Mouse (Mus musculus): Measurements from ENCODE around the gene Smpd3. TPM values are rescaled to one million over a fixed set of nuclear protein-coding genes. Genes with fewer than 3 reads are reported as not detected.

The Smpd3 gene
- total RNA-seq (2014; rRNA removed) (1.3 and 1.8 TPM in 2 replicates), polyA plus RNA-seq (2012; rRNA removed) (0.45 and 0.71 TPM in 2 replicates)

- Histone ChIP-seq H3K9ac (ENCODE audit: low read depth, low read length) (peak within 1 kb of the TSS; percentile 28; the same call in 1 of the 2 replicates), H3K79me2 (ENCODE audit: control insufficient read depth, insufficient read depth, low read length) (no peaks in the 10 kb centered on the region), H3K27ac (replicated peaks; ENCODE audit: insufficient read depth, low read depth, low read length) (no peak within 1 kb of the TSS), H3K36me3 (ENCODE audit: control insufficient read depth, insufficient read depth, low read length) (no peaks in the 10 kb centered on the region), H3K4me3 (ENCODE audit: insufficient read depth, low read depth, low read length) (peak within 1 kb of the TSS; percentile 41), H3K27me3 (ENCODE audit: control insufficient read depth, insufficient read depth, low read length) (peaks cover 14% of the 10 kb centered on the region; the same call in 1 of the 2 replicates), H3K4me1 (ENCODE audit: control insufficient read depth, insufficient read depth, low read length) (no peaks in the 10 kb centered on the region; the same call in 1 of the 2 replicates)
- TF ChIP-seq CTCF (IDR thresholded peaks at IDR 0.05; ENCODE audit: low read depth, low read length), result no peak
- 0 out of 2 replicates have a peak, but pooled peaks have one; percentile 18 for TF ChIP-seq POLR2A (IDR thresholded peaks at IDR 0.05; ENCODE audit: extremely low read depth, insufficient read depth, low read length)
- WGBS, result under 1% methylated on average over 45 of the region's 45 CpGs
- peak; percentile 92 for DNase-seq (ENCODE audit: extremely low read depth, low read depth, low spot score)
Observed at GRCm38 (mm10) chr8:106337852-106338521, at the start of gene Smpd3. Gene Smpd3, minus strand, starts transcription at chr8:106337988.

GRCm38 (mm10) chr8:106381026-106381425 lies 43.2 kb upstream of the Smpd3 start:
- DNase-seq (ENCODE audit: extremely low read depth, low read depth, low spot score), result no peak
- Histone ChIP-seq H3K9ac (ENCODE audit: low read depth, low read length) (no peak overlapping the region), H3K36me3 (ENCODE audit: control insufficient read depth, insufficient read depth, low read length) (no peaks in the 10 kb centered on the region), H3K27ac (replicated peaks; ENCODE audit: insufficient read depth, low read depth, low read length) (no peak overlapping the region), H3K4me1 (ENCODE audit: control insufficient read depth, insufficient read depth, low read length) (no peaks in the 10 kb centered on the region), H3K4me3 (ENCODE audit: insufficient read depth, low read depth, low read length) (no peak overlapping the region), H3K27me3 (ENCODE audit: control insufficient read depth, insufficient read depth, low read length) (no peaks in the 10 kb centered on the region), H3K79me2 (ENCODE audit: control insufficient read depth, insufficient read depth, low read length) (no peaks in the 10 kb centered on the region)
- TF ChIP-seq CTCF (IDR thresholded peaks at IDR 0.05; ENCODE audit: low read depth, low read length), result no peak
- TF ChIP-seq POLR2A (IDR thresholded peaks at IDR 0.05; ENCODE audit: extremely low read depth, insufficient read depth, low read length), result no peak
- 58% methylated on average over 6 of the region's 6 CpGs for WGBS

DNA sequence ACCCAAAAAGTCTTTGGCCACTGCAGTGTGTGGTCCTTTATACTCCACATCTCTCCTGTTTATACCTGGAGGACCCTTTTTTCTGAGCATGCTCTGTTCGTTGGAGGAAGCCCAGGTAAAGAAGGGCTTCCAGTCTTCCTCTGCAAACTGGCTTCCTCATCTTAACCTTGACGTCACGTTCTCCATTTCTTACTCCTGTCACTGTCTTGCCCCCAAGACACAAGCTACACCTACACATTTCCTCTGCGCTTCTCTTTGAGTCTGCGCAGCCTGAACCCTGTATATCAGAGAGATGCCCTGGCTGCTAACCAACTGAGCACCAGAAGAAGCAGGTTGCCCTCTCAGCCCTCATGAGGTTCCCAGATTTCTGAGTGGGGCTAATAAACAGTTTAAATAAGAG lies 41.6 kb upstream of the Smpd3 start:
- WGBS, result 69% methylated on average over 5 of the region's 5 CpGs
- Histone ChIP-seq H3K36me3 (ENCODE audit: control insufficient read depth, insufficient read depth, low read length) (no peaks in the 10 kb centered on the region), H3K4me3 (ENCODE audit: insufficient read depth, low read depth, low read length) (no peak overlapping the region), H3K9ac (ENCODE audit: low read depth, low read length) (no peak overlapping the region), H3K79me2 (ENCODE audit: control insufficient read depth, insufficient read depth, low read length) (no peaks in the 10 kb centered on the region), H3K27ac (replicated peaks; ENCODE audit: insufficient read depth, low read depth, low read length) (no peak overlapping the region), H3K27me3 (ENCODE audit: control insufficient read depth, insufficient read depth, low read length) (no peaks in the 10 kb centered on the region), H3K4me1 (ENCODE audit: control insufficient read depth, insufficient read depth, low read length) (no peaks in the 10 kb centered on the region)
- TF ChIP-seq POLR2A (IDR thresholded peaks at IDR 0.05; ENCODE audit: extremely low read depth, insufficient read depth, low read length) (no peak), CTCF (IDR thresholded peaks at IDR 0.05; ENCODE audit: low read depth, low read length) (no peak)
- DNase-seq (ENCODE audit: extremely low read depth, low read depth, low spot score), result no peak

GRCm38 (mm10) chr8:106378501-106379048 lies 40.8 kb upstream of the Smpd3 start:
- Histone ChIP-seq H3K27me3 (ENCODE audit: control insufficient read depth, insufficient read depth, low read length) (no peaks in the 10 kb centered on the region), H3K79me2 (ENCODE audit: control insufficient read depth, insufficient read depth, low read length) (no peaks in the 10 kb centered on the region), H3K36me3 (ENCODE audit: control insufficient read depth, insufficient read depth, low read length) (no peaks in the 10 kb centered on the region), H3K4me1 (ENCODE audit: control insufficient read depth, insufficient read depth, low read length) (no peaks in the 10 kb centered on the region), H3K4me3 (ENCODE audit: insufficient read depth, low read depth, low read length) (no peak overlapping the region), H3K9ac (ENCODE audit: low read depth, low read length) (no peak overlapping the region), H3K27ac (replicated peaks; ENCODE audit: insufficient read depth, low read depth, low read length) (no peak overlapping the region)
- no peak for TF ChIP-seq POLR2A (IDR thresholded peaks at IDR 0.05; ENCODE audit: extremely low read depth, insufficient read depth, low read length)
- no peak for TF ChIP-seq CTCF (IDR thresholded peaks at IDR 0.05; ENCODE audit: low read depth, low read length)
- no peak for DNase-seq (ENCODE audit: extremely low read depth, low read depth, low spot score)
- 49% methylated on average over 7 of the region's 7 CpGs for WGBS

DNA sequence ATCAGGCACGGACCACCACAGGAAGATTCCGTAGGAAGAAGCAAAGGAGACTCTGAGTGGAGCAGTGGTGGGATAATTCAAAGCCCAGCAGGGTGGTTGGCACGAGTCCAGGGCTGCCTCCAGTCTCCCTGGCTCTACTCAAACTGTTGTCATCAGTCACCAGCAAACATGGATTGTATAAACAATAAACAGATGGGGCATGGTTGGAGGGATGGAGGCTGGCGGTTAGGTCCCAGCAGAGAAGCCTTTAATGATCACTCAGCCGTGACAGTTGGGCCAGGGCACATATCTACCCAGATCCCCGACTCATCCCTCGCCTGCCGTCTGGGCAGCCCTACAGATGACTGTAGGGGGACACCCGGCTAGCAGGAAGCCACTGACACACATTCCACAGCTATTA lies 39.1 kb upstream of the Smpd3 start:
- no peaks in the 10 kb centered on the region for H3K79me2 ChIP-seq (ENCODE audit: control insufficient read depth, insufficient read depth, low read length)
- no peaks in the 10 kb centered on the region for H3K27me3 ChIP-seq (ENCODE audit: control insufficient read depth, insufficient read depth, low read length)
- H3K36me3 ChIP-seq (ENCODE audit: control insufficient read depth, insufficient read depth, low read length), result no peaks in the 10 kb centered on the region
- H3K27ac ChIP-seq (replicated peaks; ENCODE audit: insufficient read depth, low read depth, low read length), result no peak overlapping the region
- H3K4me1 ChIP-seq (ENCODE audit: control insufficient read depth, insufficient read depth, low read length), result no peaks in the 10 kb centered on the region
- no peak overlapping the region for H3K9ac ChIP-seq (ENCODE audit: low read depth, low read length)
- no peak for DNase-seq (ENCODE audit: extremely low read depth, low read depth, low spot score)
- 68% methylated on average over 9 of the region's 9 CpGs for WGBS
- TF ChIP-seq CTCF (IDR thresholded peaks at IDR 0.05; ENCODE audit: low read depth, low read length), result no peak
- no peak for TF ChIP-seq POLR2A (IDR thresholded peaks at IDR 0.05; ENCODE audit: extremely low read depth, insufficient read depth, low read length)
- H3K4me3 ChIP-seq (ENCODE audit: insufficient read depth, low read depth, low read length), result no peak overlapping the region

DNA sequence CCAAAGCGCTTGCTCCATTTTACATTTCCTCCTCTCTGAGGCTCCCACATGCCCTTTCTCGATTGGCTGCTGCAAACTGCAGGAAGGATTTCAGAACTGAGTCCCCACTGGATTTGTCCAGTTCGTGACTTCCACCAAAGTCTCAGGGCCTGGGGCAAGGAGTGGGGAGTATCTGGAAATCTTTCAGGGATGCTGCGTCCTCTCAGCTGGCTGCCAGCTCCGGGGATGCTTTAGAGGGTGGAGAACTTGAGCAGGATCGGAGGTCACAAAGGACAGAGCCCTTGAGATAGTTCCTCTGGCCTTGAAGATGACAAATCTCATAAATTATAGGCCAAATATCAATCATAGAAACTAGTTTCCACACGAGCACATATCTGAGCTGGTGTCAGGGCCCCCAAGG lies 38.2 kb upstream of the Smpd3 start:
- H3K4me3 ChIP-seq (ENCODE audit: insufficient read depth, low read depth, low read length), result no peak overlapping the region
- H3K9ac ChIP-seq (ENCODE audit: low read depth, low read length), result no peak overlapping the region
- DNase-seq (ENCODE audit: extremely low read depth, low read depth, low spot score), result no peak
- 84% methylated on average over 7 of the region's 7 CpGs for WGBS
- H3K79me2 ChIP-seq (ENCODE audit: control insufficient read depth, insufficient read depth, low read length), result no peaks in the 10 kb centered on the region
- TF ChIP-seq POLR2A (IDR thresholded peaks at IDR 0.05; ENCODE audit: extremely low read depth, insufficient read depth, low read length) (no peak), CTCF (IDR thresholded peaks at IDR 0.05; ENCODE audit: low read depth, low read length) (no peak)
- no peaks in the 10 kb centered on the region for H3K27me3 ChIP-seq (ENCODE audit: control insufficient read depth, insufficient read depth, low read length)
- H3K4me1 ChIP-seq (ENCODE audit: control insufficient read depth, insufficient read depth, low read length), result no peaks in the 10 kb centered on the region
- H3K36me3 ChIP-seq (ENCODE audit: control insufficient read depth, insufficient read depth, low read length), result no peaks in the 10 kb centered on the region
- no peak overlapping the region for H3K27ac ChIP-seq (replicated peaks; ENCODE audit: insufficient read depth, low read depth, low read length)

Data from liver, adult 2 months (tissue).